Mouse (Mus musculus) right cerebral cortex, postnatal 36 days (tissue): ENCODE data around the gene Tfr2.
A peak's percentile ranks its signal among the peaks of the same experiment; 100 is the strongest.

Source experiments
- DNase-seq, 2 experiments: peaks; one replicate each; pipeline ENCODE4 v3.0.0; 2022; ENCODE audit warnings: low spot score in 2 of 2, mixed read lengths in 1 of 2

Gene Tfr2

DNA sequence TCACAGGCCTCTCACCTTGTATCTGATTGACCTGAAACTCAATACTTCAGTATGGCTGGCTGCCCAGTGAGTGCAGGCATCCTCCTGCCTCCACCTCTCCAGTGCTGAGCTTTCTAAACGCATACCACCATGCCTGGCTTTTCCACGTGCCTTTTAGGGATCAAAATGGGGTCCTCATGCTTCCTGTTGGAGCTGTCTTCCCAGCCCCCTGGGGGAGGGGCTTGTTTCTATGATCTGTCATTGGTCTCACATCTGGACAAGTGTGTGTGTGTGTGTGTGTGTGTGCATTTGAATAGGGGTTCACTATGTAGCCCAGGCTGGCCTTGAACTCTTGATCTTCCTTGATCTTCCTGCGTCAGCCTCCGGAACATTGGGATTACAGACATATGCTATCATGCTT is 32.2 kb upstream of the Tfr2 start:
- DNase-seq: no peak

DNA sequence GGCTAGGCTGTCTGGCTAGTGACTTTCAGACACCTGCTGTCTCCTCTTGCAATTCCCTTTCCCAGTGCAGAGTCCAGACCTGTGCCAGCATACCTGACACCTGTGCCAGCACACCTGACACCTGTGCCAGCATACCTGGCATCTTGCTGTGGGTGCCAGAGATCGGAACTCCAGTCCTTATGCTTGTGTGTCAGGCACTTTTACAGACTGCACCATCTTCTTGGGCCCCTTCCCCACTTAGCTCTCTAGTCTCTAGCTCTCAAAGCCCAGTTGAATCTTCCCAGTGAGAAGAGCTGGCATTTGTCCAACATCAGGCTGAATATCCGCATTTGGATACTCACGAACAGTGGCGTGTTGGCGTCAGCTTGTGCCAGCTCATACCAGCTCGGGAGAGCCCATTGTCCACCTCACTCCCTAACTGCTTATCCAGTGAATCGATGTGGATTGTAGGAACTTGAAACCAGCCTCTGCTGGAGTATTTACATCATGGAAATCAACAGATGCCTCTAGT is 30.3 kb upstream of the Tfr2 start:
- peak in 1 of 2 experiments; percentile 47 for DNase-seq

DNA sequence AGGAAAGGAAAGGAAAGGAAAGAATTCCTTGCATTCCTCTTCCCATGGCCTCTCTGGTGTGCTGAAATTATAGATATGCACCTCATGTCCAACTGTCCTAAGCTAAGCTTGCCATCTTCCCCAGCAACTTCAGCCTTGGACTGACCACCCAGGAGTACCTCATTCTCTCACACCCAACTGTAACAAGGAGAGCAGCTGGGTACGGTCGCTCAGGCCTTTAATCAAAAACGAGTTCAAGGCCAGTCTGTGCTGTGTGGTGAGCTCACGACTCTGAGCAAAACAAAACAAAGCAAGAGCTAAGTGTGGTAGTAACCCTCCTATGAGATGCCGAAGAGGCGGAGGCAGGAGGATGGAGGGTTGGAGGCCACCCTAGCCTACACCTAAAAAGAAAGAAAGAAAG is 28.6 kb upstream of the Tfr2 start:
- no peak for DNase-seq

DNA sequence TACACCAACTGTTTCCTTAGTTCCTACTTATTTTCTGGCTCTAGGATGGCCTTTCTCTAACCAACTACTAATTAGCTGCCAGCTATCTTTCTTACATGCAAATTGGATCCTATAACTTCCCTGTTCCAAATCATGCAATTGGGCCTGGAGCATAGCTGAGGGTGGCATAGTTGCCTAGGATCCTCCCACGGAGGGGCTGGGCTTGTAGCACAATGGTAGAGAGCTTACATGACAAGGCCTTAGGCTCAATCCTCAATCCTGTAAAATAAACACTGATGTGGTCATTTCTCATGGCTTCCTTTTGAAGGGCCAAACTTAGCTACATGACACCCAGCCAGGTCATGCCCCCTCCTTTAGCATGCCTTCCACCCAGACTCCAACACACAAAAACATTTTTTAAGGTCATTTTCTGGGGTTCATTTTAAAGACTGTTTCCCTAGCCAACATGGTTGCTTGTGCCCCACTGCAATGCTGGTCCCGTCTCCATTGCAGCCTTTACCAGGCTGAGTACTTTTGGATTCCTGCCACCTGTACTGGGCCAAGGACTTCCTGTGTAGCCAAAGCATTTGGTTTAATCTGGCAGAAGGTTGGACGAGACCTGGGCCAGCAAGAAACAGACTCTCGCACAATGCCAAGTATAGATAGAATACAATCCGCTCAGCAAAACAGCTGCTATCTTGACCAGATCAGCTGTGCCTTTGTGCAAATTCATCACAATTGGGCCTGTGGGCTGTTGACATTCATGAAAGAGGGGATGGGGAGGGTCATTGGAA is 27.7 kb upstream of the Tfr2 start:
- no peak for DNase-seq

GRCm38 (mm10) chr5:137544926-137545325 is 24.7 kb upstream of the Tfr2 start:
- no peak for DNase-seq

DNA sequence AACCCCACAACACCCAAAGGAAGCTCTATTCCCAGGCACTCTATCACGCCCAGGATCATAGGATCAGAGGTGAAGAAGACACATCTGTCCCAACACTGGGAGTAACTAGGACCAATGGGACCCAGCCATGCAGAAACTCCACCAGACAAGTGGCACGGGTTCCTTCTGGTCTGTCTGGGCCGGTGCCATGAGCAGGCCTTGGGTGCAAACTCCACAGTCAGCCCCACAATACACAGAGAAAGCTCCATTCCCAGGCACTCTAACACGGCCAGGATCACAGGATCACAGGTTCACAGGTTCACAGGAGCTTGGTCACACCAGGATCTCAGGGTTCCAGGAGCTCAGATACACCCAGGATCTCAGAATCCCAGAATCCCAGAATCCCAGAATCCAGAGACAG is 24.0 kb upstream of the Tfr2 start:
- no peak for DNase-seq

DNA sequence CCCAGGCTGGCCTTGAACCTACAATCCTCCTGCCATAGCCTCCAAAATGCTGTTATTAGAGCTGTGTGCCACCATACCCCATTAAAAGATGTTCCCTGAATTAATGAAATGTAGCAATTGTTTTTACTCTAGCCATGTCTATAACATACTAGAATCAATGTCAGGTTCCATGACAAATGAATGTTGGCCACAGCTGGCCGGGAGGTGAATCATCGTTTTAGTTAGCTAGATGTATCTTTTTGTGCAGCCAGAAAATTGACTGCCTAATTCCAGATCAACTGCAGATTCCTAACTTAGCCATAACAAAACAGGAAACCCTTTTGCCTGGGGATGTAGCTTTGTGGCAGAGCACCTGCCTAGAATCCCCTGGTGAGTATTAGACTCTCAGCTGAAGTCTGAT is 19.8 kb upstream of the Tfr2 start:
- no peak for DNase-seq

DNA sequence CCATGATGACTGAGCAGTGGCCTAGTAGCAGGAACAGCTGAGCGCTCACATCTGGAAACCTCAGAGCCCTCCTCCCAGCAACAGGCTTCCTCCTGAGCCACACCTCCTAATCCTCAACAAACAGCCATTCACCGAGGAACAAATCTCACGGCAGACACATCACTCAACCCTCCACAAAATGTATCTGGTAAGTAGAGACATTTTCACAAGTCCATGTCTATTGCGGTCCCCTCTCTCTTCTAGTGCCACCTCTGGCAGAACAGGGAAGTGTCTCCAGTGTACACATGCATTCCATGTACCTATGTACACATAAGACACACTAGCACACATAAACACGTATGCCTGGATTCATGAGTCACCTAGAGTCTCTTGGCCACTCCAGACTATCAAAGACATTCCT is 18.5 kb upstream of the Tfr2 start:
- DNase-seq: no peak

GRCm38 (mm10) chr5:137553000-137553399 is 16.6 kb upstream of the Tfr2 start:
- no peak for DNase-seq

GRCm38 (mm10) chr5:137553411-137553837 is 16.2 kb upstream of the Tfr2 start, which contains the start of gene Actl6b:
Gene Actl6b (plus strand): TSS chr5:137553517.
- DNase-seq: peak; percentile 89 to 90

DNA sequence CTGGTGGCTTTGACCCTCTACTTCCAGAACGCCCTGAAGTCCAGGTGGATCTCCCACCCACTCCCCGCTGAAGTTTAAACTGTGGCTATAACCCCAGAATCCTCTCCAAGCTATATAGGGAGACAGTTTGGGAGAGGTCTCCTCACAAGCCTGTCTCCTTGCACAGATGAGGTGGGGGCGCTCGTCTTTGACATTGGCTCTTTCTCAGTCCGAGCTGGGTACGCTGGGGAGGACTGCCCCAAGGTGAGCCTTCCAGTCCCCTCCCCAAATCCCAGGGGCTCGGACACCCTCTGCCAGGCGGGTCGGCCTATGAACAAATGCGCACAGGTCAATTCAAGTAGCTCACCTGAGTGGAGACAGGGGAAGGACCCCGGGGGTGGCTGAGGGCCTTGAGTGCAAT is 15.7 kb upstream of the Tfr2 start:
- no peak for DNase-seq

DNA sequence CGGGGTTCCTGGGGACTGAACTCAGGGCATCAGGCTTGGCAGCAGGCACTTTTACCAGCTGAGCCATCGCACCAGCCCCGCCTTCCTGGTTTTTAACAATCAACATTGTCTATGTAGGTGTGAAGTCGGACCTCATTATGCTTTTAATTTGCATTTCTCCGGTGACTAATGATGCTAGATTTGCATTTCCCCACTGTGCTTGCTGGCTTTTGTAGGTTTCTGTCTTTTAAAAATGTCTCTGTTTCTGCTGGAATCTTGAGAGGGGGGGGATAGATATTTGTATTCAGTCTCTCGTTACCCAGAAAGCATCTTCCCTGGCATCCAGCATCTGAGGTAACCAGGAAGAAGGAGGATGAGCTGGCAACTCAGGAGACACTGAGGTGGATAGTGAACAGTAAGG is 8.1 kb upstream of the Tfr2 start:
- no peak for DNase-seq

DNA sequence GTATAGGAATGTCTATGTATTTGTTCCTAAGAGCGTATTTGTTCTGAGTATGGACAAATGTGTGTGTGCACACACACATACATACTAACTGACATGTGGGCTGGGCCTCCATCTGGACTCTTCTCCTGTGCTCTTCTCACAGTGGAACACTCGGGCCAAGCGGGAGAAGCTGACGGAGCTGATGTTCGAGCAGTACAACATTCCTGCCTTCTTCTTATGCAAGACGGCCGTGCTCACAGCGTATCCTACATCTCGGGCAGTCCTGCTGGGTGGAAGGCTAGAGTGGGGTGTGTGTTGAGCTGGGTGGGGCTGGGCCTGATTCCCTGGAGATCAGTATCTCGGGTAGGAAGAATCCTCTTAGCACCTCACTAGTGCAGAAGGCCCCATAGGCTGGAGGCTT is 6.7 kb upstream of the Tfr2 start:
- DNase-seq: peak in 1 of 2 experiments; percentile 61

- DNase-seq: no peak
Observed at GRCm38 (mm10) chr5:137565744-137566143, 3.9 kb upstream of the Tfr2 start.

DNA sequence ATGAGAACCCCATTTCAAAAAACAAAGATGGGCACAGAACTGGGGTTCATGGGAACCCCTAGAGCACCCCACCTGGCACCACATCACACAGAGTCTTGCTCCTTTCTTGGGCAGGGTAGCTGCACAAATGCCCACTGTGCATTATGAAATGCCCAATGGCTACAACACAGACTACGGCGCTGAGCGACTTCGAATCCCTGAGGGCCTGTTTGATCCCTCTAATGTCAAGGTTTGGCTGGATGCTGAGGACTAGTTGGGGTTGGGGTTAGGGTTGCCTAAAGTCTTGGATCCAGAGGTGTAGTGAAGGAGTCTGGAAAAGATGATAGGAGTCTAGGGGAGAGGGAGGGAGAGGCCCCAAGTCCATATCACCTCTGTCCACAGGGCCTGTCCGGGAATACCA is 3.2 kb upstream of the Tfr2 start:
- no peak for DNase-seq

- DNase-seq: no peak
Observed at GRCm38 (mm10) chr5:137568223-137568798, 1.3 kb upstream of the Tfr2 start.

DNA sequence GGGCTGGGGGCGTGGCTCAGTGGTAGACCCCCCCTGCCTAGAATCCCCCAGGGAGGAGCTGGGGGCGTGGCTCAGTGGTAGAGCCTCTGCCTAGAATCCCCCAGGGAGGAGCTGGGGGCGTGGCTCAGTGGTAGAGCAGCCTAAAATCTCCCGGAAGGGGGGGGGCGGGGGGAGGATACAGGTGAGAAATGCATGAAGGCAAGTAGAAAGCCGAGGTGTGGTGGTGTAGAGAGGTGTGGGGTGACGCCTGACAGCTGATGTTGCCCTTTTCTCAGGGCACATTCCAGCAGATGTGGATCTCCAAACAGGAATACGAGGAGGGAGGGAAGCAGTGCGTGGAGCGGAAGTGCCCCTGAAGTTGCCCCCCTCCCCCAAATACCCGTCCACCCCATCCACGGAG is 609 bp upstream of the Tfr2 start:
- no peak for DNase-seq

GRCm38 (mm10) chr5:137570181-137570580 is 541 bp downstream of the Tfr2 start:
- no peak for DNase-seq

DNA sequence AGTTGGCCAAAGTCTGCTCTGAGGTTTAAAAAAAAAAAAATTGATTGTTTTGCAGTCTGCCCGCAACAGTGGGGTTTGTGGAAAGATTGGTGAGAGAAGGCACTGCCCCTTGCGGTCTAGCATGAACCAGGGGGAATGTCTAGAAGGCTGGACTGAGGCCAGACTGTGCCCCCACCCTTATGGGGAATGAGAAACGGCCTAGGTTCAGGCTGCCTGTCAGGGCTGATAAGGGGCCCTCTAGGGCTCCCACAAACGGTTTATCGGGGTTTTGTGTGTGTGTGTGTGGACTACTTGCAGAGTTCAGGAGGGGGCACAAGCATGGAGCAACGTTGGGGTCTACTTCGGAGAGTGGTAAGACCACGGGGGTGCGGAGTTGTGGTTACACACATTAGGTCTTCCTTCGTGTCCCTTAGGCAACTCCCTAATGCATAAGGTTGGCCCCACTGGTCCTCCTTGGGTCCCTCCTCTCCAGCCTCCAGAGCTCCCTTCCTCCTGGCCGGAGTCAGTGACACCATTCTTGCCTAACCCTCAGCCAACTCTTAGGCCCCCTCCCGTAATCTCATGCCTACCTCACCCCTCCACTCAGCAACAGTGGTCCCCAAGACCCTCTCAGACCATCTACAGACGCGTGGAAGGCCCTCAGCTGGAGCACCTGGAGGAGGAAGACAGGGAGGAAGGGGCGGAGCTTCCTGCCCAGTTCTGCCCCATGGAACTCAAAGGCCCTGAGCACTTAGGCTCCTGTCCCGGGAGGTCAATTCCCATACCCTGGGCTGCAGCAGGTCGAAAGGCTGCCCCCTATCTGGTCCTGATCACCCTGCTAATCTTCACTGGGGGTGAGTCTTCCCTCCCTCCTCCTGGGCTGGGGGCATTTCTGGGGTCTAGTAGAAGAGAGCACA is 1.3 kb downstream of the Tfr2 start:
- DNase-seq: no peak

GRCm38 (mm10) chr5:137574470-137574901 is 4.8 kb downstream of the Tfr2 start:
- DNase-seq: peak; percentile 34 to 39

- DNase-seq: no peak
Observed at GRCm38 (mm10) chr5:137580246-137580645, 10.6 kb downstream of the Tfr2 start.

DNA sequence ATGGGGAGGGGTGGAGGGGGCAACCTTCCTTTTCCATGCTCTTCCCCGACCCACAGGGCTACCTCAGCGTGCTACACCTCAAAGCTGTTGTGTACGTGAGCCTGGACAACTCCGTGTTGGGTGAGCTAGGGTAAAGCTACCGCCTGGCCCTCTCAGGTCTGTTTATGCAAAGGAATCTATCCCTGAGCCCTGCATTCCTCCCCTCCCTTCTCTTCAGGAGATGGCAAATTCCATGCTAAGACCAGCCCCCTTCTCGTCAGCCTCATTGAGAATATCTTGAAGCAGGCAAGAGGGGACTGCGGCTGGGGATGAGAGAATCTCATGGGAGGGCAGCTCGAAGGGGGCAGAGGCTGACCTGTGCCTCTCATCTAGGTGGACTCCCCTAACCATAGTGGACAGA is 13.1 kb downstream of the Tfr2 start:
- DNase-seq: no peak
